Mouse (Mus musculus): ENCODE data around the gene Ccdc169.

DNA sequence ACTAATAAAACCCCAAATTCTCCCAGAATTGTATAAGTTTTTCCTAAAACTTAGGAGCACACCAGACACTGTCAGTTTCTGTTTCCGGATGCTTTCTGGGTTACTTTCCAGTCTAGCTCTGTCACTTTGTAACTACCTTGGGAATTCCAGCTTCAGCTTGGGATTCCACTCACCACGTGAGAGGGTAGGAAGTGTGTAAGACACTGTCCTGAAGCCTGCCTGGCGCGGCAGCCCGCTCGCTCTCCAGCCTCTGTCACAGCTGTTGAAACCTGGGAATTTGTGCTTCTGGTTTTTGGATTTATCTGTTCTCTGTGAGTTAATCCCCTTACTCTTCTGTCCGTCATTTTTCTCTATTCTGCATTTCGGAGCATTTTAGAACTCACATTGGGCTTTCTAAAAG is 21.1 kb upstream of the Ccdc169 start:
- no peak for TF ChIP-seq MXI1 (IDR thresholded peaks at IDR 0.05; ENCODE audit: low read depth, low read length)
- no peak for TF ChIP-seq POLR2A (IDR thresholded peaks at IDR 0.05; ENCODE audit: control insufficient read depth in 1 of 2, insufficient read depth in 1 of 2, low read depth in 1 of 2, low read length in 2 of 2, poor library complexity in 1 of 2)
- no peak for TF ChIP-seq CTCF (IDR thresholded peaks at IDR 0.05 in 2 of 3, conservative IDR thresholded peaks at IDR 0.05 in 1 of 3; ENCODE audit: control insufficient read depth in 1 of 3, insufficient read depth in 1 of 3, low read depth in 2 of 3, low read length in 3 of 3, poor library complexity in 1 of 3, severe bottlenecking in 1 of 3)
- no peak for TF ChIP-seq ZKSCAN1 (IDR thresholded peaks at IDR 0.05; ENCODE audit: low read depth, low read length)
- no peak for TF ChIP-seq USF2 (IDR thresholded peaks at IDR 0.05; ENCODE audit: borderline replicate concordance in 1 of 2, insufficient read depth in 1 of 2, low read depth in 1 of 2, low read length in 2 of 2)
- no peak for TF ChIP-seq UBTF (IDR thresholded peaks at IDR 0.05; ENCODE audit: borderline replicate concordance, insufficient read depth, low read depth, low read length)
- TF ChIP-seq E2F4 (IDR thresholded peaks at IDR 0.05; ENCODE audit: borderline replicate concordance, low read depth, low read length): no peak
- TF ChIP-seq NELFE (IDR thresholded peaks at IDR 0.05; ENCODE audit: low read depth, low read length): no peak
- no peak for TF ChIP-seq MAFK (IDR thresholded peaks at IDR 0.05; ENCODE audit: borderline replicate concordance, low read depth, low read length)
- no peak for TF ChIP-seq ETS1 (IDR thresholded peaks at IDR 0.05; ENCODE audit: low read depth, low read length)
- no peak for TF ChIP-seq SIN3A (IDR thresholded peaks at IDR 0.05; ENCODE audit: low read length)
- no peak for TF ChIP-seq GATA1 (IDR thresholded peaks at IDR 0.05; ENCODE audit: low read depth, low read length)
- no peak for TF ChIP-seq RCOR1 (IDR thresholded peaks at IDR 0.05; ENCODE audit: low read depth, low read length)

Data from MEL (cell line).